Mouse (Mus musculus): ENCODE data around the gene Chpf2.

Chpf2 gene

GRCm38 (mm10) chr5:24638131-24638530 lies 51.6 kb downstream of the Chpf2 start:
- DNase-seq (ENCODE audit: low read depth in 2 of 2, low spot score in 2 of 2), result no peak

GRCm38 (mm10) chr5:24639081-24639480 lies 52.5 kb downstream of the Chpf2 start:
- no peak for DNase-seq (ENCODE audit: low read depth in 2 of 2, low spot score in 2 of 2)

Measured in CD8-positive naive resting alpha-beta T cell, adult 2 months (primary cell).